Mouse (Mus musculus): ENCODE data around the gene Dennd5b. TPM values are rescaled to one million over a fixed set of nuclear protein-coding genes. Genes with fewer than 3 reads are reported as not detected.

Dennd5b gene
- 14.3 and 14.7 TPM in 2 replicates for polyA plus RNA-seq (2015; fragmentation: Nextera tagmentation; extraction: Ambion mirVana)

DNA sequence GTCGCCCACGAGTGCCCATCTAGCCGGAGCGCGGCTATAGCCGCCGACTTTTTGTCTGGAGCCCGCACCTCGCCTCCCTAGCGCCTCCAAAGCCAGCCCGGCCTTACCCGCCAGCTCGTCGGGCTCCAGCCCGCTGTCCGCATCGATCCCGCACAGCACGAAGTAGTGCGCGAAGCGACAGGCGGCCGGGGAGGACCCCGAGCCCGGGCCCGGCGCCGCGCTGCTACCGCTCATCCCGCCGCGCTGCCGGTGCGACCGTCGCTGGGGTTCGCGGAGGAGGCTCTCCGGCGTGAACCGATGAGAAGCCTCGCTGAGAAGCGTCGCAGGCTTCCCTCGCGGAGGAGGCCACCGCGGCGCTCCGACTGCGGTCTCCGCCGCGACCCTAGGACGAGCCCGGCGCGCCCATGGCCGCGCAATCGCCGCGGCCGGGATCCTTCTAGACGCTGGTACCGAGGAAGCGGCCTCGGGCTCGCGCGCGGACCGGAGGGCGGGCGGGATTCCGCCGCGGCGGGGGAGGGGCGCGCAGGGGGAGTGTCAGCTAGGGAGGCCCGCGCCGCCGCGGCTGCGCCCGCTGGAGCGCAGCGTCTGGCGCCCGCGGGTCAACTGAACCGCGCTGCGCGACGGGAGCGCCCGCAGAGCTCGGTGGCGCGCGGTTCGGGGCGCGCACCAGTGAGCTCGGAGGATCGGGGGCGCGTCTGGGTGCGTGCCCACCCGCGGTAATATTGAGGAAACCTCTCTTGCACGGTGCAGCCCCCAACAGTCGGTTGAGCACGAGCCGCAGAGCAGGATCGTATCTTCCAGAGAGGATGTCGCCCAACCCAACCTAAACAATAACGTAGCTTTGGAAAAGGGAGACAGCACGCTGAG lies at the start of gene Dennd5b:
Dennd5b (minus strand) TSS at position 605 of the 867 bp plus-strand sequence.
- no peaks in the 10 kb centered on the region for H3K9me3 ChIP-seq
- H3K36me3 ChIP-seq, result no peaks in the 10 kb centered on the region
- no peaks in the 10 kb centered on the region for H3K27me3 ChIP-seq
- ATAC-seq (ENCODE audit: low read depth), result peak; percentile 93
- H3K4me3 ChIP-seq, result peak within 1 kb of the TSS; percentile 87
- peaks cover 15% of the 10 kb centered on the region for H3K4me1 ChIP-seq (replicated peaks)
- H3K27ac ChIP-seq (replicated peaks), result peak within 1 kb of the TSS; percentile 99
- peak within 1 kb of the TSS; percentile 65 for H3K4me2 ChIP-seq
- WGBS, result under 1% methylated on average over 119 of the region's 124 CpGs
- H3K9ac ChIP-seq, result peak within 1 kb of the TSS; percentile 96

GRCm38 (mm10) chr6:149148436-149149229 lies 47.2 kb upstream of the Dennd5b start:
- WGBS, result 68% methylated on average over 7 of the region's 7 CpGs
- ATAC-seq (ENCODE audit: low read depth), result no peak
- H3K4me1 ChIP-seq (replicated peaks), result no peaks in the 10 kb centered on the region
- H3K9me3 ChIP-seq, result no peaks in the 10 kb centered on the region
- H3K4me3 ChIP-seq, result no peak overlapping the region
- no peaks in the 10 kb centered on the region for H3K27me3 ChIP-seq
- H3K27ac ChIP-seq (replicated peaks), result no peak overlapping the region
- no peak overlapping the region for H3K4me2 ChIP-seq
- peaks cover 15% of the 10 kb centered on the region; the same call in 1 of the 2 replicates for H3K36me3 ChIP-seq
- H3K9ac ChIP-seq, result no peak overlapping the region

DNA sequence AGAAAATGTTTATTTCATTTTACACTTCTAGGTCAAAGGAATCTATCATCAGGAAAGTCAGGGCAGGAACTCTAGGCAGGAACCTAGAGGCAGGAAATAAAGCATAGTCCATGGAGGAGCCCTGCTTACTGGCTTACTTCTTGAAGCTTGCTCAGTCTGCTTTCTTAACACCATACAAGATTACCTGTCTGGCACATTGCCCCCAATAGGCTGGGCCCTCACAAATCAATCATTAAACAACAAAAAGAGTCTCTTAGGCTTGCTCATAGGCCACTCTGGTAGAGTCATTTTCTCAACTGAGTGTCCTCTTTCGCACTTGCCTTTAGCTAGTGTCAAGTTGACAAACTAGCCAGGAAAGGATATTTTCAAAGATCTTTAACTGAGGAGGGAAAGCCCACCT lies 43.7 kb upstream of the Dennd5b start:
- Histone ChIP-seq H3K27ac (replicated peaks) (no peak overlapping the region), H3K4me3 (no peak overlapping the region), H3K9ac (no peak overlapping the region), H3K9me3 (no peaks in the 10 kb centered on the region), H3K27me3 (no peaks in the 10 kb centered on the region), H3K36me3 (peaks cover 3% of the 10 kb centered on the region; the same call in 1 of the 2 replicates), H3K4me1 (replicated peaks) (peaks cover 13% of the 10 kb centered on the region), H3K4me2 (no peak overlapping the region)
- 89% methylated on average over 1 of the region's 1 CpGs for WGBS
- ATAC-seq (ENCODE audit: low read depth), result no peak

- no peaks in the 10 kb centered on the region for H3K36me3 ChIP-seq
- peak overlapping the region; percentile 42 for H3K4me3 ChIP-seq
- WGBS, result 8% methylated on average over 36 of the region's 36 CpGs
- no peaks in the 10 kb centered on the region for H3K27me3 ChIP-seq
- no peak overlapping the region for H3K27ac ChIP-seq (replicated peaks)
- H3K4me1 ChIP-seq (replicated peaks), result peaks cover 13% of the 10 kb centered on the region
- peak overlapping the region; percentile 64 for H3K9ac ChIP-seq
- peak overlapping the region; percentile 61 for H3K4me2 ChIP-seq
- no peaks in the 10 kb centered on the region for H3K9me3 ChIP-seq
- ATAC-seq (ENCODE audit: low read depth), result peak; percentile 91
Observed at GRCm38 (mm10) chr6:149141393-149142173, 40.1 kb upstream of the Dennd5b start.

DNA sequence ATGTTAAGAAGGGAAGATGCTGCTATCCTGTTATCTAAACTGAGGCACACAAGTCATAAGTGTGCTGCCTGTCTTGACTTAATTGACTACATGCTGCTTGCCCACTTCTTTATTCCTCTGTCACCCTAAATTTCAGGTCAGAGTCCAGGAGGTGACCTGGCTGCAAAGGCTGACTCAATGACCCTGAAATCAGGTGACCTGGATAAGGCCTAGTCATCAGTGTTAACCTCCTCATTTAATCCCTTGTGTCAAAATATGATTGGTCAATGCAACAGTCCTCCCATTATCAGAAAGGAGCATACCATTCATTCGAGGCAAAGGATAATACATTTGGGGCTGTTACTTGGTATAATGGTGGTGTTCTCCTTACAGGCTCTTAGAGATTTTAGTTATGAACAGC lies 38.0 kb upstream of the Dennd5b start, which contains the start of gene Etfbkmt:
Etfbkmt (plus strand) TSS at position 379 of the 400 bp plus-strand sequence.
- no peak for ATAC-seq (ENCODE audit: low read depth)
- Histone ChIP-seq H3K4me1 (replicated peaks) (peaks cover 18% of the 10 kb centered on the region), H3K9ac (no peak within 1 kb of the TSS), H3K4me2 (no peak within 1 kb of the TSS), H3K27me3 (no peaks in the 10 kb centered on the region), H3K9me3 (no peaks in the 10 kb centered on the region), H3K4me3 (no peak within 1 kb of the TSS), H3K36me3 (no peaks in the 10 kb centered on the region), H3K27ac (replicated peaks) (no peak within 1 kb of the TSS)
- 90% methylated on average over 1 of the region's 1 CpGs for WGBS

- H3K27ac ChIP-seq (replicated peaks), result no peak overlapping the region
- H3K9ac ChIP-seq, result no peak overlapping the region
- WGBS, result 95% methylated on average over 3 of the region's 3 CpGs
- H3K36me3 ChIP-seq, result no peaks in the 10 kb centered on the region
- H3K9me3 ChIP-seq, result no peaks in the 10 kb centered on the region
- no peak overlapping the region for H3K4me3 ChIP-seq
- no peaks in the 10 kb centered on the region for H3K27me3 ChIP-seq
- no peak overlapping the region for H3K4me2 ChIP-seq
- peaks cover 23% of the 10 kb centered on the region for H3K4me1 ChIP-seq (replicated peaks)
- ATAC-seq (ENCODE audit: low read depth), result no peak
Observed at GRCm38 (mm10) chr6:149139011-149139410, 37.5 kb upstream of the Dennd5b start.

DNA sequence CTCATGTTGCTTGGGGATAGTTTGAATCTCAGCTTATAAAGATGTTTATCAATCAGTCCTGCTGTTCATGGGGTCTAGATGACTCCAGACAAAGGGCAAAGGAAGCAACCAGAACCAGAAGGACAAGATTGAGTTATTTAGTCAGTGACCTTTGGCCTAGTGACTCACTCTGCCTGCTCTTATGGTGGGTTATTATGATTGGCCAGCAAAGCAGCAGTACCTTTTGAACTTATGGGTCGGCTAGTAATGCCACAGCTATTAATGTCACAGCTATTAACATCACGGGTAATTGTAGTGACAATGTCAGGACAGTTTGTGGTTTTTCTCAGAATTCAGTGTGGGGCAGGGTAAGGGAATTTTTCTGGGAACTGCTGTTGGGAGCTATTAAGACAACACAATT lies 36.5 kb upstream of the Dennd5b start:
- Histone ChIP-seq H3K36me3 (no peaks in the 10 kb centered on the region), H3K27me3 (no peaks in the 10 kb centered on the region), H3K9ac (no peak overlapping the region), H3K4me2 (no peak overlapping the region), H3K4me3 (no peak overlapping the region), H3K27ac (replicated peaks) (no peak overlapping the region), H3K9me3 (no peaks in the 10 kb centered on the region), H3K4me1 (replicated peaks) (peaks cover 23% of the 10 kb centered on the region)
- ATAC-seq (ENCODE audit: low read depth), result no peak
- 53% methylated on average over 2 of the region's 2 CpGs for WGBS

DNA sequence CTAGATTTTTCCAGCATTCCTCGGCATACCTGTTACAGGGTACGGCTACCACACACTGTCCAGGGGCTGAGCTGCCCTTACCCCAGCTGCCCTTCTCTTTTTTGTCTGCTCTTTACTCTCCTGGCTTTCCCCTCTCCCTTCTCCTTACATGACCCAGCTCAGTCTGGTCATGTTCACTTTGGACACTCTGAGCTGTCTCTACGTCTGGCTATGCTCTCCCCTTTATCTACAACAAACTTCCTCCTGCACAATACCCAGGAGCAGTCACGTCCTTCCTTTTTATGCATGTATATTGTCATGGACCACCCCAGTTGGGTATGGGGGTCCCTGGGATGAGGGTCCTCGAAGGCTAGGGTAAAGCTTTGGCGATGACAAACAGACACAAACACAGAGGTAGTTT lies 34.2 kb upstream of the Dennd5b start:
- H3K9ac ChIP-seq, result no peak overlapping the region
- no peaks in the 10 kb centered on the region for H3K36me3 ChIP-seq
- H3K4me1 ChIP-seq (replicated peaks), result peaks cover 10% of the 10 kb centered on the region; the same call in 1 of the 2 replicates
- ATAC-seq (ENCODE audit: low read depth), result no peak
- H3K9me3 ChIP-seq, result no peaks in the 10 kb centered on the region
- H3K27me3 ChIP-seq, result no peaks in the 10 kb centered on the region
- H3K27ac ChIP-seq (replicated peaks), result no peak overlapping the region
- 69% methylated on average over 6 of the region's 6 CpGs for WGBS
- H3K4me3 ChIP-seq, result no peak overlapping the region
- no peak overlapping the region for H3K4me2 ChIP-seq

GRCm38 (mm10) chr6:149134391-149135150 lies 33.1 kb upstream of the Dennd5b start:
- ATAC-seq (ENCODE audit: low read depth), result no peak
- Histone ChIP-seq H3K4me1 (replicated peaks) (peaks cover 10% of the 10 kb centered on the region; the same call in 1 of the 2 replicates), H3K4me3 (no peak overlapping the region), H3K27ac (replicated peaks) (no peak overlapping the region), H3K27me3 (no peaks in the 10 kb centered on the region), H3K9me3 (no peaks in the 10 kb centered on the region), H3K36me3 (no peaks in the 10 kb centered on the region), H3K4me2 (no peak overlapping the region), H3K9ac (no peak overlapping the region)
- WGBS, result 6% methylated on average over 5 of the region's 5 CpGs

DNA sequence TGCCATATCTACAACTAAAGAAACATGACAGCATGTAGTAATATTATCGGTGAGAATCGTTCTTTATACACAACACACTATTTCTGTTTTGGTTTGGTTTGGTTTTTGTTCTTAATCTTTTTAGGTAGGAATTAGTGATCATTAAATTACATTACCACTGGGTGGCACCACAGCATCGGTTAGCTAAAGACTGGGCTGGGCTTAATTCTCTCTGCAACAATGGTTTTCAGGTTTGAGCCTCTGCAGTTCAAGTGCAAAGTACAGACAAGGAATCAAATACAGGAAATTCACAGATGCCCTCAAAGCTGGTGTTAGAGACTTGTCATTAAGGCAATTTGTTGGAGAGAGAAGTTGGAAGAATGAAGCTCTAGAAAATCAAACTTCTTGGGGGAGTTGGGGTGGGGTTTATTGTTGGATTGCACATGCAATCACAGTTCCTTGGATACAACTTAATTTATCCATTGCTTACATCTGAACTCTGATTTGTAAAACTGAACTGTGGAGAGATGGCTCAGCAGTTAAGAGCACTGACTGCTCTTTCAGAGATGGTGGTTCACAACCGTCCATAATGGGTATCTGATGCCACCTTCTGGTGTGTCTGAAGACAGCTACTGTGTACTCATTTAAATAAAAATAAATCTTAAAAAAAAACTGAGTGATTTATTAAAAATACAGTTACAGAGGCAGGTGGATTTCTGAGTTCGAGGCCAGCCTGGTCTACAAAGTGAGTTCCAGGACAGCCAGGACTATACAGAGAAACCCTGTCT lies 31.0 kb upstream of the Dennd5b start:
- Histone ChIP-seq H3K36me3 (no peaks in the 10 kb centered on the region), H3K4me1 (replicated peaks) (peaks cover 10% of the 10 kb centered on the region; the same call in 1 of the 2 replicates), H3K27ac (replicated peaks) (no peak overlapping the region), H3K9me3 (no peaks in the 10 kb centered on the region), H3K4me2 (no peak overlapping the region), H3K27me3 (no peaks in the 10 kb centered on the region), H3K4me3 (no peak overlapping the region), H3K9ac (no peak overlapping the region)
- ATAC-seq (ENCODE audit: low read depth), result peak; percentile 72
- WGBS, result 13% methylated on average over 5 of the region's 5 CpGs
